Mouse (Mus musculus) liver, embryonic 14.5 days (tissue): ENCODE data around the gene Alox5.

Source experiments
- CTCF ChIP-seq: IDR thresholded peaks from 2 replicates; pipeline ENCODE4 v1.5.1; 2016; ENCODE audit warnings: antibody characterized with exemption, low read depth, control low read depth
- EP300 ChIP-seq: IDR thresholded peaks from 2 replicates; pipeline ENCODE4 v1.6.1; 2016; ENCODE audit warnings: antibody characterized with exemption, low read depth

DNA sequence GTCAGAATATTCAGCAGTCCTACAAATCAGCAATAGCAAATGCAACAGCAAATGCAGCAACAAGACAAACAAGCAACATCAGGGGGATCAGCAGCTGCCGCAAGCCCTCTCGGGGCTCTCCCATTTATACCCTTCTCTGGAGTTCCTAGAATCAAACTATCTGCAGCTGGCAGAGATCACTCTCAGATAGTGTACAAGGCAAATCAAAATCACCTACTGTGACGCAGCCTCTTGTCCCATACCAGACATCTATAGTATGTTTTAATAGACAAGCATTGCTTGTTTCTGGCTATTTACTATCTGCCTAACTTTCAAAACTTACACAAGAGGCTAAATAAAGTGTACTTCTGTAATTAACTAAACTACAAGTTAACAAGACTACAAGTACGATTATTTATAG, 99.0 kb downstream of the Alox5 start:
- TF ChIP-seq CTCF (no peak), EP300 (no peak)
